ENCODE assay signal across 17 mouse cellular contexts in the genomic region with DNA sequence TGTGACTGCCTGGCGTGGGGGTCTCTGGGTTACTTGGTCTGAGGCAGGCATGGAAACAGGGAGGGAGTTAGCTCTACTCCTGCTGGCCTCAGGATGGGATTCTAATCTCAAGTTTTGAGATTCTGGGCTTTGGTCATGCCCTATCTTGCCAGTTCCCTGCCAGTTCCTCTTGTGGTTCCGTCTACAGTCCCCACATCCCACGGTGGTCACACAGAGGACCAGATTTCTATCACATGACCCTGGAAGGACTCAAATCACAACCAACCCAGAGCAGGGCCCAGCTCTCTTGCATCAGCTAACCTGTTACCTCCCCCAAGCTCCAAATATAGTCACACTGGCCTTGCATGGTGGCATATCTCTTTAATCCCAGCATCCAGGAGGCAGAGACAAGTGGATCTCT.
"Had no signal": no experiment of that assay in that cellular context is flagged by ENCODE, and none has a peak within 500 bp of the region (broad histone marks: within the 10 kb centered on the region; RNA-seq: fewer than 3 reads in every experiment).

No protein-coding gene starts in this region.

- ATAC-seq: midbrain, embryonic 13.5 days; midbrain, embryonic 15.5 days had no signal

- H3K36me3 ChIP-seq: midbrain, embryonic 13.5 days; midbrain, embryonic 15.5 days; neural tube, embryonic 13.5 days; neural tube, embryonic 15.5 days; stomach, embryonic 15.5 days had no signal

- DNase-seq: lung, adult 18-20 months; lung, embryonic 14.5 days; lung, postnatal 10 days; lung, postnatal 4 days; retina, postnatal 1 day; right cerebral cortex, adult 18-20 months; right cerebral cortex, postnatal 14 days; thymus, adult 2 months; thymus, postnatal 36 days had no signal

- H3K9me3 ChIP-seq: megakaryocyte, embryonic 14.5 days; midbrain, embryonic 13.5 days; midbrain, embryonic 15.5 days; neural tube, embryonic 13.5 days; neural tube, embryonic 15.5 days; stomach, embryonic 15.5 days had no signal

- H3K27ac ChIP-seq: midbrain, embryonic 13.5 days; midbrain, embryonic 15.5 days; neural tube, embryonic 13.5 days; neural tube, embryonic 15.5 days; stomach, embryonic 15.5 days; stomach, postnatal 0 days had no signal

- H3K9ac ChIP-seq: lung, embryonic 14.5 days; midbrain, embryonic 13.5 days; midbrain, embryonic 15.5 days; neural tube, embryonic 13.5 days; neural tube, embryonic 15.5 days; stomach, embryonic 15.5 days had no signal

- H3K27me3 ChIP-seq: midbrain, embryonic 13.5 days; midbrain, embryonic 15.5 days; neural tube, embryonic 13.5 days; neural tube, embryonic 15.5 days; stomach, embryonic 15.5 days had no signal

- H3K4me2 ChIP-seq: lung, embryonic 14.5 days; midbrain, embryonic 11.5 days; midbrain, embryonic 13.5 days; midbrain, embryonic 15.5 days; neural tube, embryonic 13.5 days; neural tube, embryonic 15.5 days; stomach, embryonic 15.5 days had no signal

- H3K4me3 ChIP-seq: megakaryocyte, embryonic 14.5 days; midbrain, embryonic 13.5 days; midbrain, embryonic 15.5 days; neural tube, embryonic 13.5 days; neural tube, embryonic 15.5 days; stomach, embryonic 15.5 days had no signal

- H3K4me1 ChIP-seq: midbrain, embryonic 13.5 days; midbrain, embryonic 15.5 days; neural tube, embryonic 13.5 days; neural tube, embryonic 15.5 days; stomach, embryonic 15.5 days had no signal
